Mouse (Mus musculus): ENCODE data around the gene Acacb. TPM values are rescaled to one million over a fixed set of nuclear protein-coding genes. Genes with fewer than 3 reads are reported as not detected.
A peak's percentile ranks its signal among the peaks of the same experiment; 100 is the strongest.

Gene Acacb
- total RNA-seq, 2 experiments from 2014 or later, result 4.9 to 5.5 TPM

DNA sequence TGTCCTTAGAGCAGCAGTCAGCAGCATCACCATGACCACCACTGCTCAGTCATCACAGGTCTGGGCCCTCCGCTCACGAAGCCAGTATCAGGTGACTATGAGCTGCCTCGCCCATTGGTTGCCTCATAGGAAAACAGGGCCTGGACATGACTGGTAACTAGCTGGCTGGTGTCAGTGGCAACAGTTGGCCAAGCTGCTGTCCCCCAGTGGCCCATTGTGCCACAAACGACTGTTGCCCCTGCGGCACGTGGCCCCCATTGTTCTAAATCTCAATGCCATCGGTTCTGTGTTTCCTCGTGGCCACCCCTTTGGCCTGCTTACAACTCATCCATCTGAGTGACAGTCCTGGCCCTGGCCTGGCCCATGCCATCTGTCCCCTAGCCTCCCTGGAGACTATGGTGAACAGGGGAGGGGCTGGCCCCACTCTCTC is 117.7 kb downstream of the Acacb start:
- DNase-seq (ENCODE audit: low spot score in 2 of 2), result no peak

DNA sequence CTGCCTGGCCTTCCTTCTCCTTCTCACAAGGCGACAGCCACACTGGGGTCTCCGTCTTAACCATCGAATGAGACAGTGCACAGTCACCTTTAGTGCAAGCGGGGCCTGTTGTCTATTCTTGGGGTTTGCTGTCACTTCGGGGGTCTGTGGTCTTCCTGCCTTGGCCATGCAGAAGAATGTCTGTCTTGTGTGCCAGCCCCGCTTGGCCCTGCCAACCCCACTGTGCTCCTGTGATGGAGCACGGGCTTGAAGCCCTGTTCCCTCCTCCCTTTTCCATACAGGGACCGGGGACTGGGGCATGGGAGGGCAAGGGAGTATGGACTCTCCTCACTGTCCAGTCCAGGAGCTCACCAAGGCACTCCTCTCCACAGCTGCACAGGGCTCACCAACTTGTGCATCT is 118.5 kb downstream of the Acacb start:
- no peak for DNase-seq (ENCODE audit: low spot score in 2 of 2)

- DNase-seq (ENCODE audit: low spot score in 2 of 2), result no peak
These were observed 122.3 kb downstream of the Acacb start for GRCm38 (mm10) chr5:114268646-114269045.

- DNase-seq (ENCODE audit: low spot score in 2 of 2), result no peak
These were observed 123.2 kb downstream of the Acacb start for GRCm38 (mm10) chr5:114269499-114269898.

DNA sequence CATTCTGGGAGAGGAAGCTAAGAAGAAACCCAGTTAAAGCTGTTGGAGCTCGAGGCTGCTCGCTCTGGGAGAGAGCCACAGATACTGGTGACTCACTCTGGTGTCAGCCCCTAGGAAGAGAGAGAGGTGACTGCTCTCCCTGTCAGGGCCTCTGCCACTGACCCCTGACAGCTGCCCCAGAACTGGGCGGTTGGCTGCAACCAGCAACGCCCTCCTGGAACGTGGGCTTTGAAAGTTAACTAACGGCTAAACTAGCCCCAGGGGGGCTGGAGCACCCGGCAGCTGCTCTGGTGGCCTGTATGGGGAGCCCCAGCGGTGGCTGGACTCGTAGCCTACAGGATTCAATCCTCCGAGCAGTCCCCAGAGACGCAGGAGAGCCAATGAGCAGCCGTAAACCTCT is 123.6 kb downstream of the Acacb start:
- DNase-seq (ENCODE audit: low spot score in 2 of 2), result no peak

DNA sequence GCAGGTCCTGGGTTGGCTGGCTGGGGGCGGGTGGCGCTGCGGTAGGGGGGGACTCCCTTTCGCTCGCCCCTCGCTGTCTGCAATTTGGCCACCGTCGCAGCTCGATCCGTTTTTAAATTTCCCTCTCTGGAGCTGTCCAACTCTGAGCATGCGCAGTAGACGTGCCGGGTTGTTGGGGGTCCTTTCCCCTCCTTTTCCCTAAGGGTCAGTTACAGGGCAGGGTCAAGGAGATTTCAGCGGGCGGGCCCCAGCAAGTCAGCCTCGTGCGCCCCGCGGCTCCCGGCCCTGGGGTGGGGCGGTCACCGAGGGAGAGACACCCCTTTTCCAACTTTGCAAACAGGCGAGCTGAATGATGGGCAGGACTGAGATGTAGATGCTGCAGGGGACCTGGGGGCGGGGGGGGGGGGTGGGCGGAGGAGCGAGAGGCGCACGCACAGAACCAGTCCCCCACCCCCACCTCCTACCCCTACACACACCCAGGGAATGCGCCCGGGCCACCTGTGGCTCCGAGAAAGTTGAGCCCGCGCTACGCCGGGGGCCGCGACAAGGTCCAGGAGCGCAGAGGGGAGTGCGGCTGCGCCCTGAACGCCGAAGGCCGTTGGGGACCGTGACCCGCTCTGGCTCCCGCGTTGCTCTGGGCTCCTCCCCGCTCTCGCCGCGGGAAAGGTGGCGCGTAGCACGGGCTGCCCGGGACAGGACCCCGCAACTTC is 127.5 kb downstream of the Acacb start, which contains the start of gene Foxn4:
Gene Foxn4 (minus strand): TSS at position 115 of the 710 bp plus-strand sequence.
- DNase-seq (ENCODE audit: low spot score in 2 of 2), result no peak

DNA sequence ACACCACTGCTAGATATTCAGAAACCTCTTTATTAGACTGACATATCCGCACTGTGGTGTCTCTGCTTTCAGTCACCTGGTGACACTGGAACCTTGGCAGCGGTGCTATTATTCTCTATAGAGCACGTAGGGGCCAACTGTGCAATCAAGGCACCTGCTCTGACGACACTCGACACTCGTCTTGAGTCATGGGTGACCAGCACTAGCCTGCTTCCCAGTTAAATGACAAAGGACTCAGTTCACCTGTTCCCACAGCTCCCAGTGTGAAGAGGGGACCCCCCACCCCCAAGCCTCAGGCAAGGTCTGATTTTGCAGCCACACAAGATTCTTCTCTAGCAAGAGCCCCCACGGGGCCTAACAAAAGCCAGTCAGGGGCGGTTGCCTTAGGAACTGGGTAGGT is 129.0 kb downstream of the Acacb start:
- no peak for DNase-seq (ENCODE audit: low spot score in 2 of 2)

DNA sequence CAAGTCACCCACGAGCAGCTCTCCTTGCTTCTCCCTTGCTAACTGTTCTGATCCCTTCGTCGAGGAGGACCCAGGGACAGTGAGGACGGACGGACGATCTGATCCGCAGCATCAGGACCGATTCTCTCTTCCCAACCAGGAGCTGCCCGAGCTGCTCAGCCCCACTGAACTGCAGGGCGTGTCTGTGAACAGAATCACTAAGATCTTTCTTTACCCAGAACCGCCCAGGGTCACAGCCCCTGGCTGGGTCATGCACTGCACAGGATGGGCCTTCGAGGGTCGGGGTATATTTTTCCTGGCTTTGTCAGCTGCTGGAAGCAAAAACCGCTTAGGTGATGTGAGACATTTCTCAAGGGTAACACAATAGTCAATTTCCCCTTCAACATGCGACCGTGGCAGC is 129.7 kb downstream of the Acacb start:
- no peak for DNase-seq (ENCODE audit: low spot score in 2 of 2)

- no peak for DNase-seq (ENCODE audit: low spot score in 2 of 2)
These were observed 133.2 kb downstream of the Acacb start for GRCm38 (mm10) chr5:114279382-114280143.

GRCm38 (mm10) chr5:114282346-114282745 is 136.0 kb downstream of the Acacb start:
- DNase-seq (ENCODE audit: low spot score in 2 of 2), result no peak

DNA sequence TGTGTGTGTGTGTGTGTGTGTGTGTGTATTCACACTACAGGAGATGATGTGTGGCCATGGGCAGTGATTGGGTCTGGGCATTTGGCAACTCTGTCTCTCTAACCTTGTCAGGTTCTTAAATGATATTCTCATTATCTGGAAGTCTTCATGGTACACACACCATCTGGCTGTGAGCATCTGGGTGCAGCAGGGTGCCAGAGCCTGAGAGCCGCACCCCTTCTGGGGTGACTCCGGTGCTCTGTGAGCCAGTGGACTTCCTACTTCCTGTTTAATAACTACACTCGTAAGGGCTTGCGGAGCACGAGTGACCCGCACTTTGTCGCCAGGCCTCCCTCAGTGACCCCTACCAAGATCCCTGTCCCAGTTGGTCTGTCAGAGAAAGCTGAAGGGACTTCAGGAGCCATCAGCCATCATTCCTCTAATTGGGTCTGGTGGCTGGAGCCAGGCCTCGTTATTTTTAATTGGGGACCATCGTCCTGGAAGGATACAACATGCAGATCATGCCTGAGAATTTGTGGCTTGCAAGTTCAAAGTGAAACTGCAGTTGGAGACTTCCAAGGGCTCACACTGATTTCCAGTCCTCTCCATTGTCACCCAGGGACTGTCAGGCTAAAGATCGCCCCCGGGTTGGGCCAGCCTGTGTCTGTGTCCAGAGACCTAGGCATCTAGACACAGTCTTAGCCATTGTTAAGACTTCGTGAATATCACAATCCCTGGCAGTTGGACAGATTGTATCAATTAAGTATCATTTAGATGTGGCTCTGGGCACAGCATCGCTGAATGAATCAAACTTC is 138.5 kb downstream of the Acacb start:
- DNase-seq (ENCODE audit: low spot score in 2 of 2), result peak; percentile 34 to 41

DNA sequence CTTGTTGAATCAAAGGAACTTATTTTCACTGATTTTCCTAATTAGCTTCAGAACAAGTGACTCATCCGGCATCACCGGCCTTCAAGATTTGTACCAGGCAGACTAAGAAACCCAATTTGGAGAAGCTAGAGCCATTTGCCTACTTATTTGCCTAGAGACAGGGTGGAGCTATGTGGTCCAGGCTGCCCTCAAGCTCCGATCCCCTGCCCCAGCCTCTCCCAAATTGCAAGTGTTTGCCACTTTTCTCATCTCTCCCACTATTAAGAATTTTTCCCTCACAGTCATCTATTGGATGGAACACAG is 139.0 kb downstream of the Acacb start:
- no peak for DNase-seq (ENCODE audit: low spot score in 2 of 2)

- no peak for DNase-seq (ENCODE audit: low spot score in 2 of 2)
These were observed 139.8 kb downstream of the Acacb start for GRCm38 (mm10) chr5:114286102-114286501.

- DNase-seq (ENCODE audit: low spot score in 2 of 2), result no peak
These were observed 140.7 kb downstream of the Acacb start for GRCm38 (mm10) chr5:114286872-114287571.

DNA sequence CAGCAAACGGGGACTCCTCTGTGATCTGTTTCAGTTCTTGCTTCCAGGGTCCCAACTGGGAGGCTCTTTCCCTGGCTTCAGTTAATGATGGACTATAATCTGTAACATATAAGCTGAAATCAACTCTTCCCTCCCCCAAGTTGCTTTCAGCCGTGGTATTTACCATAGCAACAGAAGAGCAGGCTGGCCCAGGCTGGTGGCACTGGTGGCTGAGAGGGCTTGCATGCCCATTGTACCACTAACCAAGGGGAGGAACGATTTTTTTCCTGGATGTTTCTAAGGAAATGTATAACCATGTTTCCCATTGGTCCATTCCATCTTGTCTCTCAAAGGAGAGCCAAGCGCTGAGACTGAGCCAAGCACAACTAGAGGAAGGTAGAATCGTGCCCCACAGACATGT is 142.1 kb downstream of the Acacb start:
- no peak for DNase-seq (ENCODE audit: low spot score in 2 of 2)

GRCm38 (mm10) chr5:114288874-114289273 is 142.5 kb downstream of the Acacb start, which contains the start of gene Myo1h:
Gene Myo1h, plus strand, starts transcription at chr5:114289166.
- DNase-seq (ENCODE audit: low spot score in 2 of 2), result no peak

GRCm38 (mm10) chr5:114290004-114290403 is 143.7 kb downstream of the Acacb start:
- DNase-seq (ENCODE audit: low spot score in 2 of 2), result no peak

- no peak for DNase-seq (ENCODE audit: low spot score in 2 of 2)
These were observed 150.6 kb downstream of the Acacb start for GRCm38 (mm10) chr5:114296693-114297631.

DNA sequence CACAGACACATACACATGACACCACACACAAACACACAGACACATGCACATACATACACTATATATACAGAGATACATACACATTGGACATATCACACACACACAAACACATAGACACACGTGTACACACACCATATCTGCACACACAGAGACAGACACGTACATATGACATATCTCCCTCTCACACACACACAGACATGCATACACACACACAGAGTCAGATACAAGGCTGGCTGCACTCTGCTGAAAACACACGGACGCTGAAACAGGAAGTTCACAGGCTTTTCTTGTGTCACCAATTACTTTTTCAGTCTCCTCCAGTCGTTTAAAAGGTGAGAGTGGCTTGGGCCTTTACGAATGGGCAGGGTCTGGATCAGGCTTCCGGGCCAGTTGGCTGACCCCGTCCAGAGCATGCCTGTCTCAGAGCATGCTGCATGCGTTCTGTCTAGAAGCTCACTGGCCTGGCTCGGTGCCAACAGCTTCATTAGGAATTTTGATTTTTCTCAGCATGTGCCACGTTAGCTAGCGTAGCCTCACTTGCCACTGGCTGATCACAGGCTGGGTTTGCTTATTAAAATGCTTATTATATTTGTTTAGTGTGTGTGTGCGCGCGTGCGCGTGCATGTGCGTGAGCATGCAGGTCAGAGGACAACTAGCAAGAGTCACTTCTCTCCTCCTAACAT is 152.0 kb downstream of the Acacb start:
- DNase-seq (ENCODE audit: low spot score in 2 of 2), result peak in 1 of 2 experiments; percentile 33
